Mouse (Mus musculus): ENCODE measurements around the gene N4bp3. TPM values are rescaled to one million over a fixed set of nuclear protein-coding genes. Genes with fewer than 3 reads are reported as not detected.
"Not testable (repeated sequence)": the region's sequence is repeated elsewhere in the genome, so short reads cannot be mapped to it uniquely, and the experiment has no call there.

Gene N4bp3
- polyA plus RNA-seq, 1 experiment: 2.5 TPM

DNA sequence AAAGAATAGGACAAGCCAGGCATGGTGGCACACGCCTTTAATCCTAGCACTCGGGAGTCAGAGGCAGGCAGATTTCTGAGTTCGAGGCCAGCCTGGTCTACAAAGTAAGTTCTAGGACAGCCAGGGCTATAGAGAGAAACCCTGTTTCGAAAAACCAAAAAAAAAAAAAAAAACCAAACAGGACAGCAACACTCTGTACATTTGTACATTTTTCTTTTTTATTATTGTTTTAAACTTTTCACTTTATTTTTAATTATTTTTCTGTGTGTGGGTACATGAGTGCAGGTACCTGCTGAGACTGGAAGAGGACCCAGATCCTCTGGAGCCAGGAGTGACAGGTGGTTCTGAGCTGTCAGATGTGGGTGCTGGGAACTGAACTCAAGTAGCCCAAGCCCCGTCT lies 24.7 kb upstream of the N4bp3 start:
- H3K9me3 ChIP-seq: no peaks in the 10 kb centered on the region
- TF ChIP-seq FLI1 (IDR thresholded peaks at IDR 0.05; ENCODE audit: low read length) (no peak), GATA1 (IDR thresholded peaks at IDR 0.05; ENCODE audit: borderline replicate concordance, low read length) (no peak)
- no peak overlapping the region for H3K4me3 ChIP-seq (replicated peaks)
- H3K27me3 ChIP-seq (replicated peaks): peaks cover 1% of the 10 kb centered on the region
- no peaks in the 10 kb centered on the region for H3K36me3 ChIP-seq (replicated peaks; ENCODE audit: low read length)
- H3K4me1 ChIP-seq: peaks cover 15% of the 10 kb centered on the region

DNA sequence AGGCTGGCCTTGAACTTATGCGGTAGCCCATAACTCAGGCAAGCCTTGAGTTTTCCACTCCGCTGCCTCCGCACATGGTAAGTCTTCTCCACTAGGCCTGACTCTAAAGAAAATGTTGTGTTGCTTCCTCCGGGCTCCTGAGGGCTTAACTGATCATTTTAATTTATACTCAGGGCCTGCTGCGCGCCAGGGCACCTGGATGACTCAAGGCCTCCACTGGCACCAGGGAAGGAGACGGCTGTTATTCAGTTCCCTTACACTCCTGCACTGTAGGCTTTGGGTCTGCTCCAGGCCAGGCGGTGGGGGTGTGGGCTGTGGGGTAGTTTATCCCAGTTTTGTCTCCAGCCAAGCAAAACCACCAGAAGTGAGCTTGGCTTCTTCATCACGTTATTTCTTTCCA lies 22.6 kb upstream of the N4bp3 start:
- Histone ChIP-seq H3K9me3 (no peaks in the 10 kb centered on the region), H3K27me3 (replicated peaks) (peaks cover 1% of the 10 kb centered on the region)
- no peak for TF ChIP-seq GATA1 (IDR thresholded peaks at IDR 0.05; ENCODE audit: borderline replicate concordance, low read length)
- no peak for TF ChIP-seq FLI1 (IDR thresholded peaks at IDR 0.05; ENCODE audit: low read length)

DNA sequence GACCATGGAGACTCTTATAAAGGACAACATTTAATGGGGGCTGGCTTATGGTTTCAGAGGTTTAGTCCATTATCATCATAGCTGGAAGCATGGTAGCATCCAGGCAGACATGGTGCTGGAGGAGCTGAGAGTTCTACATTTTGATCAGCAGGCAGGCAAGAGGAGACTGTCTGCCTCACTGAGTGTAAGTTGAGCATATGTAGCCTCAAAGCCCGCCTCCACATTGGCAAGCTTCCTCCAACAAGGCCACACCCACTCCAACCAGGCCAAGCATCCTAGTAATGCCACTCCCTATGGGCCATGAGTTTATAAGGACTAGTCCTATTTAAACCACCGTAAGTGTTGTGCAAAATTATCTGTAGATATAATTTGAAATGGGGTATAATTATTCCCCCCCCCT lies 20.7 kb upstream of the N4bp3 start:
- Histone ChIP-seq H3K4me1 (peaks cover 3% of the 10 kb centered on the region; the same call in 1 of the 2 replicates), H3K9me3 (no peaks in the 10 kb centered on the region), H3K27me3 (replicated peaks) (peaks cover 1% of the 10 kb centered on the region), H3K36me3 (replicated peaks; ENCODE audit: low read length) (no peaks in the 10 kb centered on the region), H3K4me3 (replicated peaks) (no peak overlapping the region)
- TF ChIP-seq GATA1 (IDR thresholded peaks at IDR 0.05; ENCODE audit: borderline replicate concordance, low read length) (no peak), FLI1 (IDR thresholded peaks at IDR 0.05; ENCODE audit: low read length) (no peak)

More for the DNA sequence above, 22.6 kb upstream of the N4bp3 start:
- H3K4me1 ChIP-seq: peaks cover 15% of the 10 kb centered on the region
- H3K36me3 ChIP-seq (replicated peaks; ENCODE audit: low read length): no peaks in the 10 kb centered on the region
- no peak overlapping the region for H3K4me3 ChIP-seq (replicated peaks)

DNA sequence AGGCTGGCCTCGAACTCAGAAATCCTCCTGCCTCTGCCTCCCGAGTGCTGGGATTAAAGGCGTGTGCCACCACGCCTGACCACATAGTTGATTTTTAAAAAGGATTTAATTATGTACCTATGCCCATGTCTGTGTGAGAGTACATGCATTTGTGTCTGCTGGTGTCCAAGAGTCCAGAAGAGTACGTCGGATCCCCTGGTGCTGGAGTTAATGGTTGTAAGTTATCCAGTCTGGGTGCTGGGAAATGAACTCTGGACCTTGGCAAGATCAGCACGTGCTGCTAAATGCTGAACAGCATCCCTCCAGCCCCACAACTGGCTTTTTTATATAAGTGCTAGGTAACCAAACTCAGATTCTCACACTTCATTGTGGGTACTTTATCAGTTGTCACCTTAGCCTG lies 20.2 kb upstream of the N4bp3 start:
- Histone ChIP-seq H3K9me3 (no peaks in the 10 kb centered on the region), H3K36me3 (replicated peaks; ENCODE audit: low read length) (no peaks in the 10 kb centered on the region), H3K4me3 (replicated peaks) (no peak overlapping the region), H3K27me3 (replicated peaks) (peaks cover 1% of the 10 kb centered on the region), H3K4me1 (peaks cover 3% of the 10 kb centered on the region; the same call in 1 of the 2 replicates)
- no peak for TF ChIP-seq GATA1 (IDR thresholded peaks at IDR 0.05; ENCODE audit: borderline replicate concordance, low read length)
- TF ChIP-seq FLI1 (IDR thresholded peaks at IDR 0.05; ENCODE audit: low read length): no peak

DNA sequence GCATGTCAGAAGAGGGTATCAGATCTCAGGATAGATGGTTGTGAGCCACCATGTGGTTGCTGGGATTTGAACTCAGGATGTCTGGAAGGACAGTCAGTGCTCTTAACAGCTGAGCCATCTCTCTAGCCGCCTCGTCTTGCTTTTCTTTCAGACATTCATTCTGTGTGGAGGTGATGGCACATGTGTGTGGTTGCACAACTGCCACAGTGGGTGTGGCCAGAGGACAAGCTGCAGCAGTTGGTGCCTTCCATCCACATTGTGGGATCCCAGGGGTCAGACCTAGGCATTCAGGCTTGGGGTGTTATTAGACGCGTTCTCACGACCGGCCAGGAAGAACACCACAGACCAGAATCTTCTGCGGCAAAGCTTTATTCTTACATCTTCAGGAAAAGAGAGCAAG lies 14.1 kb upstream of the N4bp3 start:
- H3K4me3 ChIP-seq (replicated peaks); H3K4me1 ChIP-seq; H3K9me3 ChIP-seq; H3K36me3 ChIP-seq (replicated peaks; ENCODE audit: low read length): not testable (repeated sequence)
- peaks cover 10% of the 10 kb centered on the region for H3K27me3 ChIP-seq (replicated peaks)

DNA sequence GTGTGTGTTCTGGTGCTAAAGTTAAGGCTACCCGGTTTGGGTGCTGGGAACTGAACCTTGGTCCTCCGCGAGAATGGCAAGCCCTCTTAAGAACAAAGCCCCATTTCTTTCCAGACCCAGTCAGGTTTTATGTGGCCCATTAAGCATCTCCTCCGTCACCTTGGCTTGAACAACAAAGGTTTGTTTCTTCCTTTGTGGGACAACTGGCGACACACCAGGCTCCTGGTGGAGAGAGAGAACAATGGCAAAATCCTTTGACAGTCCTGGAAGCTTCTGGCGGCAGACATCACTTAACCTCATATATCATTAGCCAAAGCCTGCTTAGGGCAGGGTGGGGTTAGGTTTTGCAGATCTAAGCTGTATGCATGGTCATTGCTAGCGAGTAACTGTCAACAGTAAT lies 12.0 kb upstream of the N4bp3 start:
- peaks cover 22% of the 10 kb centered on the region for H3K27me3 ChIP-seq (replicated peaks)
- TF ChIP-seq GATA1 (IDR thresholded peaks at IDR 0.05; ENCODE audit: borderline replicate concordance, low read length): no peak
- no peak for TF ChIP-seq FLI1 (IDR thresholded peaks at IDR 0.05; ENCODE audit: low read length)
- no peak overlapping the region for H3K4me3 ChIP-seq (replicated peaks)
- peaks cover 2% of the 10 kb centered on the region; the same call in 1 of the 2 replicates for H3K4me1 ChIP-seq
- H3K36me3 ChIP-seq (replicated peaks; ENCODE audit: low read length): no peaks in the 10 kb centered on the region
- no peaks in the 10 kb centered on the region for H3K9me3 ChIP-seq

DNA sequence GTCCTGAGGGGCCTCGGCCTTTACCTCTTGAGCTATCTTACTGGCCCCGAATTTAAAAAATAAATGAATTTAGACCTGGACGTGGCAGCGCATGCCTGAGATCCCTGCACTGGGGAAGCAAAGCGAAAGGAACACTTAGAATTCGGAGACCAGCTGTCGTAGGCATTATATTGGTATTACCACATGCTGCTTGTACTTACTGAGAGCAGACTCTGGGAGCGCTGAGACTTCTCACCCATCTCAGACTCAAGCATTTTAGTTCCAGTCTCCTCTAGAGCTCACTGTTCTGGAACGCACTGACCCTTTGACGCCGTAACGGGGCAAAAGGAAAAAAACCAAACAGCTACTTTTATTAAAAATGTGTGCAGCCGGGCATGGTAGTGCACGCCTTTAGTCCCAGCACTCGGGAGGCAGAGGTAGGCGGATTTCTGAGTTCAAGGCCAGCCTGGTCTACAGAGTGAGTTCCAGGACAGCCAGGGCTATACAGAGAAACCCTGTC lies 11.3 kb upstream of the N4bp3 start:
- H3K27me3 ChIP-seq (replicated peaks): peaks cover 28% of the 10 kb centered on the region
- H3K36me3 ChIP-seq (replicated peaks; ENCODE audit: low read length): no peaks in the 10 kb centered on the region
- no peak for TF ChIP-seq FLI1 (IDR thresholded peaks at IDR 0.05; ENCODE audit: low read length)
- TF ChIP-seq GATA1 (IDR thresholded peaks at IDR 0.05; ENCODE audit: borderline replicate concordance, low read length): no peak
- no peak overlapping the region for H3K4me3 ChIP-seq (replicated peaks)
- no peaks in the 10 kb centered on the region for H3K9me3 ChIP-seq
- H3K4me1 ChIP-seq: peaks cover 2% of the 10 kb centered on the region; the same call in 1 of the 2 replicates

DNA sequence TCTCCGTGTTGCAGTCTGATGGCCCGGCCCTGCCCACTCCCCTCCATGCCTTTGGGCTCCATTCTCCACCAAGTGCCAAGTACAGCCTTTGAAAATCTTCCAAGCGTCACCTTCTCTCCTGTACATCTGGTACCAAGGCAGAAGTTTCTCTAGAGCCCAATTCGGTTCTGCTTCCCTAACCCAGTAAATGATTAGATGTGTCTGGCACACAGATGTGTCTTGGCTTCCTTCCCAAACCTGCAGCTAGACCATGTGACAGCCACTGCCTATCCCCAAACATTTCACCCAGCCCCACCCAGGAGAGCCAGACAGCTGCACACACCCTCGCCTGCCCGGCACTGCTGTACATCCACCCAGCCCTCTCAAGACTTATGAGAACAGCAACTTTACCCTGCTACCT lies 8.1 kb upstream of the N4bp3 start:
- H3K4me3 ChIP-seq (replicated peaks): no peak overlapping the region
- TF ChIP-seq FLI1 (IDR thresholded peaks at IDR 0.05; ENCODE audit: low read length): no peak
- TF ChIP-seq GATA1 (IDR thresholded peaks at IDR 0.05; ENCODE audit: borderline replicate concordance, low read length): no peak

DNA sequence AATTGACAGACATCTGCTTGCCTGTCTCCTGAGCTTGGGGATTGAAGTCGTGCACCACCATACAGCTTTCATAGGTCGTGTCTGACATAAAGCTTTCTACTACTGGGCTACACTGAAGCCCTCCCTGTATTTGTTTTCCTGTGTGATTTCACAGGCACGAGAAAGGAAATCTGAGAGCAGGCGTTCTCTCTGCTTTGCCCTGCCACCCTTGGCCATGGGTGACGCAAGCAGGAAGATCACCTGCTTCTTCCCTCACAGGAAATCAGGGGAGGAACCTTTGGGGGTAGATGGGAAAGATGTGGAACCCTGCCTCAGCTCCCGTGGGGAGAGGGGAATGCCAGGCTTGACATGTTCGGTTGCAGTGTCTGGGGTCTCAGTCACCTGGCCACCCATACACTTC lies 7.6 kb upstream of the N4bp3 start:
- Histone ChIP-seq H3K36me3 (replicated peaks; ENCODE audit: low read length) (no peaks in the 10 kb centered on the region), H3K9me3 (0 out of 2 replicates have a peak, but pooled peaks cover 3% of the 10 kb centered on the region), H3K4me3 (replicated peaks) (no peak overlapping the region), H3K27me3 (replicated peaks) (peaks cover 48% of the 10 kb centered on the region), H3K4me1 (peaks cover 15% of the 10 kb centered on the region)
- TF ChIP-seq FLI1 (IDR thresholded peaks at IDR 0.05; ENCODE audit: low read length): no peak
- no peak for TF ChIP-seq GATA1 (IDR thresholded peaks at IDR 0.05; ENCODE audit: borderline replicate concordance, low read length)

More for the DNA sequence above, 8.1 kb upstream of the N4bp3 start:
- Histone ChIP-seq H3K4me1 (peaks cover 12% of the 10 kb centered on the region), H3K9me3 (0 out of 2 replicates have a peak, but pooled peaks cover 3% of the 10 kb centered on the region), H3K36me3 (replicated peaks; ENCODE audit: low read length) (no peaks in the 10 kb centered on the region), H3K27me3 (replicated peaks) (peaks cover 47% of the 10 kb centered on the region)

DNA sequence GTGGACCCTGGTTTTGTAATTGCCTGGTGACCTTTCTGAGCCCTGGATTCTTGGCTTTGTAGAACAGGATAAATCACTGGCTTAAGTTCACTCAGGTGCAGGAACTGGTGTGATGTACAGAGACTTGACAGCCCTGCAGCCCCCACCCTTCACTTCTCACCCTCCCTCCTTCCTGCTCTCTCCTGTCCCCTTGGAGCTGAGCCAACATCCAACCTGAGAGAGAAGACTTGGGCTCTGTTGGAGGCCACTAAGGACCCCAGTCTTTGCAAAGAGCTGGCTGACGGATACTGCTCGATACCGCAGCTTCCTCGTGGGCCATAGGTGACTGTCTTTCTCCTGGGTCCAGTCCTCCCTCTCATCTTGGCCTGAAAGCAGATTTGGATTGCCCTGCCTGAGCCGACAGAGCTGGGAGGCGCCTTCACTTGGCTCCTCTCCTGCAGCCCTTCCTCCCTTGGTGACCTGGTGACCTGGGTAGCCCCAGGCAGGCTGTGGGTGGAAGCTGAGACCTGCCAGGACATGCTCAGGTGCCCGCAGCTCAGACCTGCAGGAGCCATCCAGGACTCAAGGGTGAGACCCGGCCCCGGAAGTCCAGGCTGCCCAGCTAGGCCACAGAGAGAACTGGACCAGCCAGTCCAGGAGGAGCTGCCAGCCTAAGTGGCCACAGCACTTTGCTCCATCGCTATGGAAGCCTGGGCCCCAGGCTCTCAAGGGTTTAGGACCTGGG lies 6.3 kb upstream of the N4bp3 start:
- H3K27me3 ChIP-seq (replicated peaks): peaks cover 52% of the 10 kb centered on the region

More for the DNA sequence above, 6.3 kb upstream of the N4bp3 start:
- Histone ChIP-seq H3K36me3 (replicated peaks; ENCODE audit: low read length) (no peaks in the 10 kb centered on the region), H3K4me1 (peaks cover 15% of the 10 kb centered on the region), H3K9me3 (peaks cover 10% of the 10 kb centered on the region), H3K4me3 (replicated peaks) (no peak overlapping the region)
- TF ChIP-seq FLI1 (IDR thresholded peaks at IDR 0.05; ENCODE audit: low read length) (no peak), GATA1 (IDR thresholded peaks at IDR 0.05; ENCODE audit: borderline replicate concordance, low read length) (no peak)

Measured in megakaryocyte, embryonic 14.5 days (primary cell).